Mouse (Mus musculus): ENCODE measurements at regions not wholly inside any gene's neighbourhood (a gene's known extent, or its start where the extent isn't known, plus 50 kb on each side); places are given as distances from the start of the nearest gene placed in this dataset.
"Not testable (repeated sequence)": the region's sequence is repeated elsewhere in the genome, so short reads cannot be mapped to it uniquely, and the experiment has no call there.

- WGBS, result 87% methylated on average over 2 of the region's 2 CpGs
- Histone ChIP-seq H3K27ac (no peak overlapping the region), H3K27me3 (replicated peaks) (no peaks in the 10 kb centered on the region), H3K9me3 (no peaks in the 10 kb centered on the region), H3K4me1 (replicated peaks) (no peaks in the 10 kb centered on the region), H3K4me3 (replicated peaks) (no peak overlapping the region), H3K36me3 (no peaks in the 10 kb centered on the region), H3K9ac (no peak overlapping the region), H3K4me2 (replicated peaks) (no peak overlapping the region)
- ATAC-seq, result no peak
Observed at GRCm38 (mm10) chr13:81020811-81021210, 137.6 kb downstream of the Arrdc3 start.

DNA sequence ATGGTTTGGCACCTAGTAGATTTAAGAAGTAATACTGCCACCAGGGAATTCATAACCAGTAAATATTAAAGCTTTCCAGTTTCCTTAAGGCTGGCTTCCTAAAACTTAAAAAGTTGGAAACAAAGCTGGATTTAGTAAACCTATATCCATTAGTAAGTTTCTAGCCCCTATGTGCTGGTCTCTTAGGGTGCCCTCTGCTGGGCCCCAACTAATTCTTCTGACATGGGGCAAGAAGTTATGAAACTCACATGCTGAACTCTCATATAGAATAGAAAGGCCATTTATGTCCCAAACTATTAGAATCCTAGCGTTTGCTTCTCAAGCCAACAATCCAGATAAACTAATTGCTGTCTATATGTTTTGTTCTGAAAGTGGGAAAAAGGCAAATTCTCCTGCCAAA, 139.2 kb downstream of the Arrdc3 start:
- Histone ChIP-seq H3K27ac (no peak overlapping the region), H3K27me3 (replicated peaks) (no peaks in the 10 kb centered on the region)
- 88% methylated on average over 1 of the region's 1 CpGs for WGBS

GRCm38 (mm10) chr13:81025241-81025760, 142.1 kb downstream of the Arrdc3 start:
- H3K4me2 ChIP-seq (replicated peaks); H3K36me3 ChIP-seq; H3K27ac ChIP-seq; H3K4me3 ChIP-seq (replicated peaks); H3K9ac ChIP-seq; ATAC-seq; H3K4me1 ChIP-seq (replicated peaks); H3K27me3 ChIP-seq (replicated peaks); H3K9me3 ChIP-seq: not testable (repeated sequence)
- 94% methylated on average over 14 of the region's 14 CpGs for WGBS

More for the DNA sequence above, 139.2 kb downstream of the Arrdc3 start:
- Histone ChIP-seq H3K4me2 (replicated peaks) (no peak overlapping the region), H3K9ac (no peak overlapping the region), H3K36me3 (no peaks in the 10 kb centered on the region), H3K9me3 (no peaks in the 10 kb centered on the region), H3K4me1 (replicated peaks) (no peaks in the 10 kb centered on the region), H3K4me3 (replicated peaks) (no peak overlapping the region)
- ATAC-seq, result no peak

GRCm38 (mm10) chr13:81037316-81037715, 154.1 kb downstream of the Arrdc3 start:
- H3K9me3 ChIP-seq, result no peaks in the 10 kb centered on the region
- H3K27ac ChIP-seq, result no peak overlapping the region
- H3K36me3 ChIP-seq, result no peaks in the 10 kb centered on the region
- ATAC-seq, result peak; percentile 86
- H3K4me3 ChIP-seq (replicated peaks), result no peak overlapping the region
- no peak overlapping the region for H3K4me2 ChIP-seq (replicated peaks)
- H3K9ac ChIP-seq, result no peak overlapping the region
- H3K4me1 ChIP-seq (replicated peaks), result no peaks in the 10 kb centered on the region
- 65% methylated on average over 1 of the region's 1 CpGs for WGBS
- H3K27me3 ChIP-seq (replicated peaks), result no peaks in the 10 kb centered on the region

GRCm38 (mm10) chr13:81038736-81039135, 155.6 kb downstream of the Arrdc3 start:
- no peak overlapping the region for H3K9ac ChIP-seq
- H3K27ac ChIP-seq, result no peak overlapping the region
- WGBS, result 82% methylated on average over 4 of the region's 4 CpGs
- H3K4me3 ChIP-seq (replicated peaks), result no peak overlapping the region
- H3K4me1 ChIP-seq (replicated peaks), result no peaks in the 10 kb centered on the region
- H3K36me3 ChIP-seq, result no peaks in the 10 kb centered on the region
- ATAC-seq, result no peak
- no peak overlapping the region for H3K4me2 ChIP-seq (replicated peaks)
- no peaks in the 10 kb centered on the region for H3K27me3 ChIP-seq (replicated peaks)
- no peaks in the 10 kb centered on the region for H3K9me3 ChIP-seq

DNA sequence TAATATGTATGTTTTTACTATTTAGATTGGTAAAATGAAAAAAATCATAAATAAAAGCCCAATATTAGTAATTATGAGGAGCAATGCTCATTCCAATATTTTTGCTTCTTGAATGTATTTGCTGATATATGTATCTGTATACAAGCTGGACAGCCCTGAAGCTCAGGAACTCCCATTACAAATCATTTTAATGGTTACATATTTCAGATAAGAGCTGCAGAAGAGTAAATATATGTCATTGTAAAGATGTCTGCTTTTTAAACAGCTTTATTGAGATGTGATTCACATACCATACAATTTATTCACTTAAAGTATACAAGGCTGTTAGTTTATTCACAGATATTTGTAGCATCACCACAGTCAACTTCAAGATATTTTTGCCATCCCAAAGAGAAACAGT, 157.3 kb downstream of the Arrdc3 start:
- no peaks in the 10 kb centered on the region for H3K27me3 ChIP-seq (replicated peaks)
- H3K4me3 ChIP-seq (replicated peaks), result no peak overlapping the region
- no peaks in the 10 kb centered on the region for H3K36me3 ChIP-seq
- H3K4me1 ChIP-seq (replicated peaks), result no peaks in the 10 kb centered on the region
- no peaks in the 10 kb centered on the region for H3K9me3 ChIP-seq
- H3K4me2 ChIP-seq (replicated peaks), result no peak overlapping the region
- no peak overlapping the region for H3K9ac ChIP-seq
- ATAC-seq, result peak; percentile 58; the same call in 1 of the 2 replicates
- no peak overlapping the region for H3K27ac ChIP-seq

DNA sequence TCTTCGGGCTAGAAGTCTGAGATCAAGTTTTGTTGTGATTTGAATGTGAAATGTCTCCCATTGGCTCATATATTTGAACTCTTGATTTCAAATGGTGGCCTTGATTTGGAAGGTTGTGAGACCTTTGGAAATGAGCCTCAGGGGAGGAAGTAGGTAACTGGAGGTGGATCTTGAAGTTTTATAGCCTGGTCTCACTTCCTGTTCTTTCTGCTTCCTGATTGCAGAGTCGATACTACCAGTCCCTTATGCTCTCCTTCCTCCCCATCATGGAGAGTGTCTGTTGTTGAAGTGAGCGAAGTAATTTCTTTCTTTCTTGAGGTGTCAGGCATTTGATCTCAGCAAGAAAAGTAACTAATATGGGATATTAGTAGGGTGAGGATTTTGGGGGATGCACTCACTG, 158.5 kb downstream of the Arrdc3 start:
- Histone ChIP-seq H3K27ac (no peak overlapping the region), H3K9me3 (no peaks in the 10 kb centered on the region), H3K4me2 (replicated peaks) (no peak overlapping the region), H3K27me3 (replicated peaks) (no peaks in the 10 kb centered on the region), H3K4me1 (replicated peaks) (no peaks in the 10 kb centered on the region), H3K4me3 (replicated peaks) (no peak overlapping the region), H3K9ac (no peak overlapping the region), H3K36me3 (no peaks in the 10 kb centered on the region)
- ATAC-seq, result no peak
- WGBS, result 70% methylated on average over 3 of the region's 3 CpGs

All from intestine, embryonic 15.5 days (tissue).